Mouse (Mus musculus) embryo, embryonic 10 days (tissue): ENCODE results near the gene Ddx10.

Experiments used
- DNase-seq: peaks from one replicate; pipeline ENCODE4 v3.0.0-alpha.2; 2015; ENCODE audit warnings: low spot score

The Ddx10 gene

GRCm38 (mm10) chr9:53247953-53248397 lies at the start of gene Ddx10:
TSS of gene Ddx10 (minus strand) at chr9:53248053.
- peak; percentile 100 for DNase-seq

GRCm38 (mm10) chr9:53292833-53293232 lies 45.0 kb upstream of the Ddx10 start:
- DNase-seq, result no peak

DNA sequence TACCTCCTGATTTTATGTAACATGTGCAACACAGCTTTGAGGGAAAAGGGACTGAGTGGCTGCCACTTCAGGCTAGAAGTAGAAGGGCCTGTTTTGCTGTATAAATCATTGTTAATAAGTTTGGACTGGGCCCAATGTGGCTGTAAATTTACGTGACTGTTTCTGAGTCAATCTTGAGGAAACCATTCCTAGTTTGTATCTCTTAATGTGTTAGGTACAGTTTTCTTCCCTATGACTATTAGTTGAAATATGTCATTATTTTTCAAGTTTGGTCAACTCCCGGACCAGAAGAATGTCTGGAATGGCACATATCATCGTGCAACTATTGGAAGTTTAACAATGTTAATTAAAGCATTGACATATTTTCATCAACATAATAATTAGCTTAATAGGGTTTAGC lies 42.2 kb upstream of the Ddx10 start:
- no peak for DNase-seq

DNA sequence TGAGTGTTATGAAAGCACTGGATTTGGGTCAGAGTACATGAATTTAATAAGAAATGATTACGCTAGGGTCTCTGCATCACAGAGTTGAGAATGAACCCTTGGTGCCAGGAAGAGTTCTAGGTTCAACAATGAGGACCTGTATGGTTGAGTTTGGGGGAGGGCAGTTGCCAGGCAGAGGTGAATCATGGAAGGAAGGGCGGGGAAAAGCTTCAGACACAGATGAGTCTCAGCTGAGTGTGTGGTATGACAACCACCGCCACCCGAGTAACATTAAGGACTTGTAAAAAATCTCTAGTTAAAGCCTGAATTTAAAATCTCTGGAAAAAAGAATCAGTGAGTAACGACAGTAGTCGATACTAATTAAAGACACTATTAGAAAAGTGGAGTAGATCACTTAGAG lies 38.9 kb upstream of the Ddx10 start:
- DNase-seq, result no peak

- DNase-seq, result no peak
Measured at GRCm38 (mm10) chr9:53278997-53279396, 31.1 kb upstream of the Ddx10 start.

DNA sequence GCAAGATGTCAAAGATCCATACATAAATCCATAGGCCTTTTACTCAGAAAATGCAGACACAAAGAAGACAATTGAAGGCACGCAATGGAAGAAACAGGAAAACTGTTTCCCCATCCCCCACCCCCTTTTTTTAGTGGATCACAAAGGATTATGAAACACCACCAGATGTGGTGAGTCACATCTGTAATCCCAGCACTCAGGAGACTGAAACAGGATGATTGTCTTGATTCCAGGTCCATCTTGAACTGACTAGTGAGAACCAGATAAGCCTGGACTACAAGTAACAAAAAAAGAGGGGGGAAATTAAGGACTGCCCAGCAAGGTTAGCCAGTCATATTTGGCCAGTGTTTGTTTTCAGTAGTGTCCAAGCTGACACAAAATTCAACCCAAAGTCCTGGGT lies 28.5 kb upstream of the Ddx10 start:
- DNase-seq, result no peak

- DNase-seq, result no peak
Measured at GRCm38 (mm10) chr9:53272714-53273113, 24.9 kb upstream of the Ddx10 start.

DNA sequence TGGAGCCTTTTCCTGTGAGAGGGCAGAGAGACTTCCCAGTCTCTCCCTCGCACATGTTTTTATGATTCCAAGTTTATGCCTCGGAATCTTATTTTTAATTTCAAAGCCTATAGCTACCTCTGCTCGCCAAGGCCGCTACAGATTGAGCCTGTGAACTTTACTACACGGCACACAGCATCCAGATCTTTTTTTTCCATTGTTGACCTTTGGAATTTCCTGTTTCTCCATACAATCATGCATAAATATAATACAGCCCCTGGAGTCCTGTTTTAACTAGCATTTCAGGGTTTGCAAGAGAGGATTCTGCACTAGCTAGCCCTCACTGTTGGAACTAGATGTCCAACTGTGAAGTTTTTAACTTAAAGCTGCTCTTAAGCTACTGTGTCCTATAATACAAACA lies 24.4 kb upstream of the Ddx10 start:
- no peak for DNase-seq

DNA sequence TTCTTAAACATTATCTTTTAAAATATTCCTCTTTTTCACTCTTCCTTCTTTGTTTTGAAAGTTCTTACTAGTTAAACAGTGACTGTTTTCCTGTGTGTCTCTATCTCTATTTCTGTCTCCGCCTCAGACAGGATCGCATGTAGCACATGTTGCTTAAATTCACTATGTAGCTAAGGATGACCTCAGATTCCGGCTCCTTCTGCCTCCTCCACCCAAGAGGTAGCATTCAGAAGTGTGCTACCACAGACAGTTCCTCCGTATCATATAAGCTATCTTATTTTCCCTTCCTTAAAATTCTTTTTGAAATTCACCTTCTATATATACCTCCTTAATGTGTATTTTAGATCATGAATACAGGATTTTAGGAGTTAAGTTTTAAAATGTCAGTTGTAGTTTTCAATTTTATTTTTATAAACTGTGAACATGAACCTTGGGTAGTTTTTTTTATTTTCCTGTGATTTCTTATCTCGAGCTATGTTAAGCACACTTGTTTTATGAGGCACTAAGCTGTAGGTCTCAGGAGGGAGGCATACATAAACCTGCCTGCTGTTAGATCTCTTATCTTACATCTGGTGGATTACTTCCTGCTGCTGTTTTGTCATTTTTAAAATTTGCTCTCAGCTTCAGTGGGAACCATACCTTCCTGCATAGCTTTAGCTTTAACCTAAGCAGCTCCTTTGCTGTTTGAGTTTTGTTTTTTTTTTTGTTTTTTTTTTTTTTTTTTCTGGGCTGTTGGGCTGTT lies 23.6 kb upstream of the Ddx10 start:
- no peak for DNase-seq

GRCm38 (mm10) chr9:53269466-53269755 lies 21.6 kb upstream of the Ddx10 start:
- DNase-seq, result no peak

DNA sequence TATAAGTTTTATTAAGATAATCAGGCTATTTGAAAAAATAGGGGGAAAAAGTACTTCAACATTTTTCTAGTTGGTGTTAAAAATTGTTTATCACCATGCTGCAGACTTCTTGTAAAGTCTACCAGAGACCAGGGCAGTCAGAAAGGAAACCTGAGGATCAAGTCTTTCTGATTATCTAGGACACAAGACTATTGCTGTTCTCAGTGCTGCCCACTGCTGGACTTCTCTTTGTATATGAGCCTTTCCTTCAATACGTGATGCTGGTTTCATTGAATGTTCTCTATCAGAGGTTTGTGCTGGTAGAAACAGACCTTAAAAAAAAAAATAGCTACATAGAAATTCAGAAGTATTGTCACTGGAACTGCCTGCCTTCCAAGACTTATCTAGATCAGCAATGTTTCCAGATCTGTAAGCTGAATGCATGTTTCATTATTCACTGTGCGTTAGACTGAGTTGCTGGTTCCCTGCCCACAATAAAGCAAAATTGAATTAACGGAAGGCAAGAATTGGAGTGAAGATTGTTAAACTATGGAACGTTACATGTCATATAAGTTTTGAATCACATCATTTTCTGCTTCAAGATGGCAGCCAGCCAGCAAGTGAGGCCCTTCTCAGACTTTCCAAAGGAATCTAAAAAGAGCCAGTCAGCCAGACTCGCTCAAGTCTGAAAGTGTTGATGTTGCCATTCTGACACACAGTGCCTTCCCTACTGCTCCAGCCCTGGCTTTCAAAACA lies 21.0 kb upstream of the Ddx10 start:
- DNase-seq, result peak; percentile 51

DNA sequence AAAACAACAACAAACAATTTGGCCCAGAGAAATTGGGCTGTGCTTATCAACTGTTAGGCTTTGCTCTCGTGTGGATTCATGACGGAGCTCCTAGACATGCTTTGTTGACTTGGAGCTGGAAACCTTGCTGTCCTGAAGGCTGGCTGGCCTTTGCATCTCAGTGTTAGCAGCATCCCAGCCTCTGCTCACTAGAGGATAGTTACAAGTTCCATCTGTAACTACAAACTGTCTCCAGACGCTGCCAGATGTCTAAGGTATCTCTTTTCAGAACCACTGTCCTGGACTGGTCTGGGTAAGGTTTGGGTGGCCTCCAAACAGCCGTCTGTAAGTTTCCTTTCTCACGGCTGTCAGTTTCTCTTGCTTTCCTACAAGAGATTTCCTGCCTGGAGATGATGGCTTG lies 20.2 kb upstream of the Ddx10 start:
- no peak for DNase-seq

GRCm38 (mm10) chr9:53265589-53265988 lies 17.7 kb upstream of the Ddx10 start:
- DNase-seq, result no peak

GRCm38 (mm10) chr9:53264387-53264786 lies 16.5 kb upstream of the Ddx10 start:
- DNase-seq, result peak; percentile 27

GRCm38 (mm10) chr9:53258199-53258598 lies 10.3 kb upstream of the Ddx10 start:
- no peak for DNase-seq

- no peak for DNase-seq
Measured at GRCm38 (mm10) chr9:53257772-53258171, 9.9 kb upstream of the Ddx10 start.

DNA sequence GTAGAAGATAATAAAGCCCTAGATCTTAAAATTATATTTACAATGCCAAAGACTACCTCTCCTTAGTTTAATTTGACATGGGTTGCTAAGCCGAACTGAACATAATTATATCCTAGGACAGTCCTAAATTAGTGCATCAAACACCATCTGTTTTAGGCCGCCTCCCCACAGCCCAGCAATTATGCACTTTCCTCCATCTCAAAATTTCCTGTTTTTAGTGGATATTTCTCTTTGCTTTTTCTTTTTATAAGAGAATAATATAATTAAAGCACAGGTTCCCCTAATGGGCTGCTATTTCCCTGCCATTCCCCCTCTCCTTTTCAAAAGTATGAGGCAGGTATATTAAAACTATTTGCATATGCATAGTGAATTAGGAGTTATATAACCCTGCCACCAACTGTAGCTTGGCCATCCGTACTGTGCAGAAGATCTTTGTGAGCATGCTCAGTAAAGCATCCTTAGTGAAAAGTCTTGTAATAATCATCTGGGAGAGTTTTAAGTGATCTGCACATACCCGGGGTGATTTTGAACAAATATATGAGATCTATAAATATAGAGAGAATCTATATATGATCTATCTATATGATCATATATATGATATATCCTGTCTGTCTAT lies 8.9 kb upstream of the Ddx10 start:
- DNase-seq, result no peak

GRCm38 (mm10) chr9:53254368-53254767 lies 6.5 kb upstream of the Ddx10 start:
- peak; percentile 88 for DNase-seq

GRCm38 (mm10) chr9:53247516-53247915 lies 337 bp downstream of the Ddx10 start:
- no peak for DNase-seq

- no peak for DNase-seq
Measured at GRCm38 (mm10) chr9:53218181-53218580, 29.7 kb downstream of the Ddx10 start.

GRCm38 (mm10) chr9:53208283-53208682 lies 39.6 kb downstream of the Ddx10 start:
- DNase-seq, result no peak

- DNase-seq, result no peak
Measured at GRCm38 (mm10) chr9:53174590-53174989, 73.3 kb downstream of the Ddx10 start.

- DNase-seq, result peak; percentile 29
Measured at GRCm38 (mm10) chr9:53173258-53173657, 74.6 kb downstream of the Ddx10 start.
